Mouse (Mus musculus) thymus, adult 2 months (tissue): ENCODE measurements around the gene Dpf3. TPM values are rescaled to one million over a fixed set of nuclear protein-coding genes. Genes with fewer than 3 reads are reported as not detected.

ENCODE experiments used
- DNase-seq: peaks from one replicate; pipeline ENCODE4 v3.0.0; 2021
- H3K27ac ChIP-seq: fragments of 200-500 bp; 2 replicates; pipeline ENCODE4 v1.5.1; 2012; ENCODE audit warnings: low read length, control low read depth; ENCODE audit not compliant: control insufficient read depth, insufficient read depth
- H3K27me3 ChIP-seq: fragments of 200-500 bp; 2 replicates; pipeline ENCODE4 v1.6.1; 2012; ENCODE audit warnings: mild to moderate bottlenecking, low read length, moderate library complexity, mixed read lengths; ENCODE audit not compliant: control insufficient read depth, insufficient read depth
- H3K36me3 ChIP-seq: fragments of 200-500 bp; 2 replicates; pipeline ENCODE4 v1.6.1; 2012; ENCODE audit warnings: mild to moderate bottlenecking, low read length, moderate library complexity; ENCODE audit not compliant: control insufficient read depth, insufficient read depth
- H3K4me1 ChIP-seq: fragments of 200-500 bp; replicated peaks from 2 replicates; pipeline ENCODE4 v1.6.1; 2012; ENCODE audit warnings: low read length; ENCODE audit not compliant: control insufficient read depth, insufficient read depth
- H3K4me3 ChIP-seq: fragments of 200-500 bp; 2 replicates; pipeline ENCODE4 v1.5.1; 2012; ENCODE audit warnings: mild to moderate bottlenecking, low read length, control low read depth, moderate library complexity; ENCODE audit not compliant: control insufficient read depth, insufficient read depth
- CTCF ChIP-seq: fragments of 200-500 bp; IDR thresholded peaks from 2 replicates; pipeline ENCODE4 v1.5.1; 2012; ENCODE audit warnings: mild to moderate bottlenecking, control low read depth, low read length, moderate library complexity, borderline replicate concordance; ENCODE audit not compliant: control insufficient read depth, poor library complexity, insufficient read depth; ENCODE audit errors: extremely low read depth
- POLR2A ChIP-seq: fragments of 200-500 bp; IDR thresholded peaks from 2 replicates; pipeline ENCODE4 v1.6.1; 2012; ENCODE audit warnings: mild to moderate bottlenecking, low read length, control low read depth, moderate library complexity; ENCODE audit not compliant: control insufficient read depth, poor library complexity, insufficient read depth; ENCODE audit errors: extremely low read depth
- WGBS: fragments of 180-500 bp; shearing (Covaris S2); methylation state at CpG from one replicate; pipeline ENCODE4 v1.1.7; 2018; 5-methylcytosine and 5-hydroxymethylcytosine counted together
- polyA plus RNA-seq: library from polyadenylated mRNA; depleted of rRNA; stranded (reverse); fragments of >200 nt; gene quantifications from 2 replicates; pipeline ENCODE4 v1.2.3, GENCODE M21; 2012

The Dpf3 gene
- polyA plus RNA-seq, 1 experiment: 0.65 TPM

GRCm38 (mm10) chr12:83527816-83528215, 40.3 kb upstream of the Dpf3 start:
- H3K27me3 ChIP-seq: no peaks in the 10 kb centered on the region
- WGBS: 98% methylated on average over 6 of the region's 6 CpGs
- H3K27ac ChIP-seq: no peak overlapping the region
- H3K36me3 ChIP-seq: no peaks in the 10 kb centered on the region
- no peak for TF ChIP-seq CTCF
- no peak for TF ChIP-seq POLR2A
- no peaks in the 10 kb centered on the region for H3K4me1 ChIP-seq
- no peak for DNase-seq
- H3K4me3 ChIP-seq: no peak overlapping the region

DNA sequence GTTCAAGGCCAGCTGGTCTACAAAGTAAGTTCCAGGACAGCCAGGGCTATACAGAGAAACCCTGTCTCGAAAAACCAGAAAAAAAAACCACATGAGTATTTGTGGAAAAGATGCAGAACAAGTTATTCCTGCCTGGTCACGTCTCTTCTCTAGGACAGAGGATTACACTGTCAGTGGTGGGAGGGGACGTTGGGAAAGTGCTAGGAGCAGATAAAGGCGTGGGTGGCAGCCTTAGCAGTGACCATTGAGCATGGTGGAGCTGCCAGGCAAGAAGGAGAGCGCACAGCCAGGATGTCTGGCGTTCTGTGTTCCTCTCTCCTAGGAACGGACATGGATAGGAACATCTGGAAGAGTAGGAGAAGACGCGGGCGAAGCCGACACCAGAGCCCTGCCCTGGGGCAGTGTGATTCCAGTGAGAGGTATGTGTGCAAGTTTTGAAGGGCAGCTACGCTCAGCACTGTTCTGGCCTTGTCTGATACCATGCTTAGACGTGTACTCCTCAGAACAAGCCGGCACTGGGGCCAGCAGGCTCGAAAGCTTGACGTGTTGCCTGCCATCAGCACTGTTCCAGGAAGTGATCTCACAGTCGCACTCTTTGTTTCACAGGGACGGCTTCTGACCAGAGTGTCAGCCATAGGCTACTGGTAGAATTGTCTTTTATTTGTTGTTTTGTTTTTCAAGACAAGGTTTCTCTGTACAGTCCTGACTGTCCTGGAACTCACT, 38.5 kb upstream of the Dpf3 start:
- WGBS: 91% methylated on average over 18 of the region's 18 CpGs
- TF ChIP-seq CTCF: no peak
- TF ChIP-seq POLR2A: no peak

DNA sequence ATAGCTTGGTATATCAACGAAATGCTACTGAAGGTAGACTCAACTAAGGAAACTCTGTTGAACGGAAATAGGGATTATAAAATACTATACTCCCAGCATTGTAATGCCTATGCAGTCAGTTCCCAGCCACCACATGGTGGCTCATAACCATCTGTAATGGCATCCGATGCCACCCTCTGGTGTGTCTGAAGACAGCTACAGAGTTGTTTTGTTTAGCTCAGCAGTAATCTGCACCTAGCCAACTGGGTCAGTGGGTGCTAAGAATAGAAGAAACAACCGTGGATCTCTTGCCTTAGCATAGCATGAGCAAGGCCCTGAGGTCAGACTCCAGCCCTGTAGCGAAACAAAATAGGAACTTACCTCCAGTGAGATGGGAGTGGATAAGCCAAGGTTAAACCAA, 36.8 kb upstream of the Dpf3 start:
- 93% methylated on average over 5 of the region's 5 CpGs for WGBS
- Histone ChIP-seq H3K27me3 (no peaks in the 10 kb centered on the region), H3K36me3 (no peaks in the 10 kb centered on the region), H3K4me3 (no peak overlapping the region), H3K27ac (no peak overlapping the region), H3K4me1 (peaks cover 7% of the 10 kb centered on the region)
- TF ChIP-seq POLR2A: no peak
- TF ChIP-seq CTCF: no peak
- DNase-seq: no peak

More for the DNA sequence above, 38.5 kb upstream of the Dpf3 start:
- no peaks in the 10 kb centered on the region for H3K27me3 ChIP-seq
- H3K4me1 ChIP-seq: peaks cover 5% of the 10 kb centered on the region
- DNase-seq: no peak
- no peaks in the 10 kb centered on the region for H3K36me3 ChIP-seq
- no peak overlapping the region for H3K27ac ChIP-seq
- no peak overlapping the region for H3K4me3 ChIP-seq

DNA sequence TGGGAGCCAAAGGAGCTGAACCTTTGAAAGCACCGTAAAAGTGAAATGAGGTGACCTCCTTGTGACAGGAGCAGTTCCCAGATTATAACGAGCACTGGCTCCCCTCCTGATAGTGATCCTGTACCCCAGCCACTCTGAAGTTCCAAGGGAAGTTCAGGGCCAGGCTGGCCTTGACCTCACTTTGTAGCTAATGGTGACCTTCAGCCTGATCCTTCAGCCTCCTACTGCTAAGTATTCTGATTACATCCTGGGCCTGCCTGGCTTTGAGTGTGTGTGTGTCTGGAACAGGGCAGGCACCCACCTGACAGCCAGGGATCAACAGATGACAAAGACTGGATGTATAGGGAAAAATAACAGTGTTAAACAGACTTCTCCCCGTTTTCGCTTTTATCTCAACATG, 36.4 kb upstream of the Dpf3 start:
- Histone ChIP-seq H3K27me3 (no peaks in the 10 kb centered on the region), H3K4me1 (peaks cover 7% of the 10 kb centered on the region), H3K4me3 (no peak overlapping the region), H3K27ac (no peak overlapping the region), H3K36me3 (no peaks in the 10 kb centered on the region)
- TF ChIP-seq POLR2A (no peak), CTCF (no peak)
- no peak for DNase-seq
- WGBS: 96% methylated on average over 4 of the region's 4 CpGs

GRCm38 (mm10) chr12:83523056-83523455, 35.5 kb upstream of the Dpf3 start:
- Histone ChIP-seq H3K36me3 (no peaks in the 10 kb centered on the region), H3K27me3 (no peaks in the 10 kb centered on the region), H3K4me3 (no peak overlapping the region), H3K27ac (no peak overlapping the region), H3K4me1 (peaks cover 7% of the 10 kb centered on the region)
- no peak for DNase-seq
- TF ChIP-seq POLR2A (no peak), CTCF (no peak)
- WGBS: 96% methylated on average over 6 of the region's 6 CpGs

GRCm38 (mm10) chr12:83521083-83521482, 33.6 kb upstream of the Dpf3 start:
- Histone ChIP-seq H3K27me3 (no peaks in the 10 kb centered on the region), H3K36me3 (no peaks in the 10 kb centered on the region), H3K4me1 (peaks cover 7% of the 10 kb centered on the region), H3K27ac (no peak overlapping the region), H3K4me3 (peak overlapping the region; percentile 52; the same call in 1 of the 2 replicates)
- 58% methylated on average over 8 of the region's 8 CpGs for WGBS
- TF ChIP-seq CTCF (no peak), POLR2A (no peak)
- DNase-seq: no peak
